Mouse (Mus musculus): ENCODE measurements around the gene Elovl6.
A peak's percentile ranks its signal among the peaks of the same experiment; 100 is the strongest.

Elovl6 gene

DNA sequence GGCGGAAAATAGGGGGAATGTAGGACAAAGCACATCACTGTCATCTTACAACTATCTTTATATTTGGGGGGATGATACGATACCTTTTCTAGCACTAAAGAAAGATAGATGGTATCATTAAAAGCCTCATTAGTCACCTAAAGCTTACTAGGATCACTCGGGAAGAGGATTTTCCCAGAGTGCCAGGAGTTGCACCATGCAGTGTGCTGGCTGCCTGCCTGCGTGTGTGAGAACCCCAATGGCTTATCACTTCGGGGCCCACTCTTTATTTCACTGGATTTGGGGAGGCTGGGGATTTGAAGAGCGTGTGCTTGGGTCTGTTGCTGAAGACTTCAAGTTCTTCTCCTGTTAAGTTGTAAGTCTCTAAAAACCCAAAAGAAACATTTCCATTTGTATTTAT lies 73.8 kb downstream of the Elovl6 start:
- DNase-seq (ENCODE audit: low read depth, low spot score) = no peak

DNA sequence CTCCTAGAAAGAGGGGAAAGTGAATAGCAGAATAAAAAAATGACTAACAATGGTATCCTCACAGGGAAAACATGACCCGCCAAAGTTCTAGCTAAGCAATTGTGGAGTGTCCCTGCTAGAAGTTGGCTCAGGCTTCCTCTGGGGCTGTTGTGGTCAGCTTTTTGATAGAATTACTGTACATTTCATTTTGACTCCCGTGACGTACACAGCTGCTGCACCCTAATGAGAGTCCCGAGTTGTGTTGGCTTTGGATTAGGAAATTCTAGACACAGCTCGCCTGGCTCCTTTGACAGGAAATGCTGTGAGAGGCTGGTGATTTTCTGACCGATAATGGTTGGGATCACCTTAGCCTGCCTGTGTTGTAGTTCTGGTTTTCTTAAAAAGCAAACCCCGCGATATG lies 79.5 kb downstream of the Elovl6 start:
- DNase-seq (ENCODE audit: low read depth, low spot score) = no peak

DNA sequence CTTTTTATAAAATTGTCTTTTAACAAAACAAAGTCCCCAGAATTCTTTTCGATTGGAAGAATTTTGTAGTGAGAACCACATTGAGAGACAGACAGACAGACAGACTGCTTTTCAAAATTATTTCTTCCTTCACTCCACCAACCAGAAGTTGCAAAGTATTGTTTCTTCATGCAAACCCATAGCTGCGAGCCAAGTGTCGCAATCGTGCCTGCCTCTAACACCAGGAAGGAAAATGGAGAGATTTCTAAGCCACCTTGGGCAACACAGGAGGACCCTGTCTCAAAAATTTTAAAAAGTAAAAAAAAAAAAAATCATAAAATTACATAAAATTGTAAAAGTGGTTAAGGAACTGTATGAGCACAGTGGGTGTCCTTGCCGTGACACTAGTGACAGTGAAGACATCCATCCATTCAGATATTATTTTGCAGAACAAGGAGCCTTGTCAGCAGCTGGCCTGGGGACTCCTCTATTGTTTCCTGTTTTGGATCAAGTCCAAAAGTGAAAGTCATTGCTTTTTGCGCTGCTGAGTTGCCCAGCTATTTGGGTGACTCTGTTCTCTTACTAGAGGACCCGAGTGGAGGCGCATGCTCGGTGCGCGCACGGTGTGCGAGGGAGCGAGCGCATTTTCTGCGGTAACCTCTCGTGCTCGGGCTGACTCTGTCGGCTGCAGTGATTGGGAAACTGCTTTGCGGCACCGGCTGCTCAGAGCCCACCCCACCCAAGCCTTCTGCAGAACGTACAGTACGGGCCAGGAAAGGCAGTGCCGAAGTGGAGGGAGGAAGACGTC lies 80.3 kb downstream of the Elovl6 start:
- no peak for DNase-seq (ENCODE audit: low read depth, low spot score)

DNA sequence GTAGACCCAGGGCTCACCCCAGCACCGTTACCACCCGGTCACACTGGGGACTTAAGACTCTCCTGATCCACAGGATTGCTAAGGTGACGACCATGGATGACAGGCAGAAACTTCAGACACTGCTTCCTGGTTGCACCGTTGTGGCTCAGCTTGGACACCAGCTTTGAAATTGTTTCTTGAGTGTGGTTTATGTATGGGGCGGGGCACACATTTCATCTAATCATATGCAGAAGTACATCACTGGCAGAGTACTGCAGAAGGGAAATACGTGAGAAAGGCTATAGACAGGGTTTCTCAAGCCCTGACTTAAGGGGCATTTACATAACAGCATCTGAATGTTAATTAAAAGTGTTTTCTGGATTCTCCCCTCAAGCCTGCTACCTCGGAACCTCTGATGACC lies 81.6 kb downstream of the Elovl6 start:
- DNase-seq (ENCODE audit: low read depth, low spot score) = no peak

DNA sequence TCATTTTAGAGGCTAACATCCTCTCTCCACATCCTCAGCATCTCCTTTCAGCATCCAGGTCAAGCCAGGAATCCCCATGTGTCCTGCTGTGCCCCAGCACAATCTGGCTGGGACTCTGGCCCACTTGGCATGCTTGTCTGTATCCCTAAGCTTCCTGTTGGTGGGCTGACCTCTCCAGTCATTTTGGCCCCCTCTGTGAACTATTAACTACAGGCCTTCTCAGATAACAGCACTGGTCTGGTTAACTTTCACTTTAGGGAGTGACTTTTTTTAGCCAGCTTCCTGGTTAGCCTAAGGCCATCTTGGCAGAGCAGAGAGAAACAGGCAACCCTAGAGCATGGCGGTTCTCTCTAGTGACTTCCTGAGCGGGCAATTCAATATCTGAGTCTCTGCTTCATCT lies 82.1 kb downstream of the Elovl6 start:
- DNase-seq (ENCODE audit: low read depth, low spot score) = no peak

DNA sequence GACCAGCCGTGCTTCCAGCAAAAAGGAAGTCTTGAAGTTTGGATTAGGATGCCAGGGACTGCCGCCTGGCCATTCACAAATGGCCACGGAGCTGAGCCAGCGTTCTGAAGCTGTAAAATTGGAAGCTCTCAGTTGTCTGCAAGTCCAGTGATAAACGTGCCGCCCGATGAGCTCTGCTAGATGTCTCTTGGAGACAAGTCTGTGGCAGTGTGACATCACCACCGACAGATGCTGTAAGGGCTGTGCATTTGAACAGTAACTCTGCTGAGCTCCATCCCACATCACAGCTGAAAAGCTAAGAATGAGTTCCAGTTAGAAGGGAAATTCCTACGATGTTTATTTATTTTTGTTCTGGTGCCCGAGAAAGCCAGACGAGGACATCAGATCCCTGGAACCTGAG lies 85.3 kb downstream of the Elovl6 start:
- no peak for DNase-seq (ENCODE audit: low read depth, low spot score)

DNA sequence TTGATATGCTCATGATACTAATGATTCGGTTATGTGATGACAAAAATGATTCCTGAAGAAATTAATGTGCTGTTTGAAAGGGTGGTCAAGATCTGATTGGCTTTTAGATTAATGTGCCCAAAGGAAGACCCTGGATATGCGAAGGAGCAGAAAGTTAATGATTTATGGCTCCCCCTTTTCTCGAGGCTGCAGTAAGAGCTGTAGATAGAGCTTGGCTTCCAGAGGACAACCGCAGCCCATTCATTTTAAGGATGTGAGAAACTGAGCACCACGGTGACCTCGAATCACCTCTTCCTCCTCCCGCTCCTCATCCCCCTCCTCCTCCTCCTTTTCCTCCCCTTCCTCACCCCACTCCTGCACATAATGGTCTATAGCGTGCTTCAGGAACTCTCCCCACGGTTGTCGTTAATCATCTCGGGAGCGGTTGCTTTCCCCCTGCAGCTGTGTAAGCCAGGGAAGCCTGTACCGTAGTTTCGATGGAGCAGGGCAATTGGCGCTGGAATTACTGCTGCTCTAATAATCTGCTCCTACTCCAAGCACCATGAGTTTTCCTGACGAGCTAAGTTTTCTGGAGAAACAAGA lies 87.1 kb downstream of the Elovl6 start:
- peak; percentile 61 for DNase-seq (ENCODE audit: low read depth, low spot score)

DNA sequence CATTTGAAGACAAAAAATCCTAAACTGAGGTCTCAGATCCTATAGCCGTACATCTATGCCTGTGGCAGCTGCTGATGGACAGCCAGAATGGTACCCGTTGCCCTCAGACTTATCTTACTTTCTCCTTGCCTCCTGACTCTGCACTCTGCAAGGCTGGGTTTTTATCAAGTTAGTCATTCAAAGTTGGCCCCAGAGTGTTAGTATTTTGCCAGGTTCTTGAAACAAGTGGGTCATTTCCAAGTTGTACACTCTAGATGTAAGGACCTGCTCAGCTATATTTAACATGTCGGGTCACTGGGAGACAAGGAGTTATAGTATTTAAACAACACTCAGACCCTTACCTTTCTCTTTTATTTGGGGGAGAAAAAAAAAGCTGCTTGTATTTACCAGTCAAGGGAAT lies 88.6 kb downstream of the Elovl6 start:
- DNase-seq (ENCODE audit: low read depth, low spot score) = no peak

DNA sequence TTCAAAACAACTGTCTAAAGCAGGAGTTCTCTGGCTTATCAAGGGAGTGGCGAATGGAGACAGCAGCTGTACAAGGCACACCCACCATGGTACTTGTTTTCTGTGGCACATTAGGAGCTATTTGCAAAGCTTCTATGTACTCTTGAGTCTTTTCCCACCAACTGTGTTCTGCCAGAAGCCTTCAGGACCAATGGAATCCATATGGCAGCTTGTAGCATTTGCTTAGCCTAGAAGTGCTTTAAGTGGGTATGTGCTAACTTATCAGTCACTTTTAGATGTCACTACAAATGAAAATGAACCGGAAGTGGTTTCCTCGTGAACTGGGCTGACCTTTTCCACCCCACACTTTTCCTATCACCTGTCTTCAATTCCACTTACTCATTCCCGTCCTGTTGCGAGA lies 89.1 kb downstream of the Elovl6 start:
- DNase-seq (ENCODE audit: low read depth, low spot score) = no peak

DNA sequence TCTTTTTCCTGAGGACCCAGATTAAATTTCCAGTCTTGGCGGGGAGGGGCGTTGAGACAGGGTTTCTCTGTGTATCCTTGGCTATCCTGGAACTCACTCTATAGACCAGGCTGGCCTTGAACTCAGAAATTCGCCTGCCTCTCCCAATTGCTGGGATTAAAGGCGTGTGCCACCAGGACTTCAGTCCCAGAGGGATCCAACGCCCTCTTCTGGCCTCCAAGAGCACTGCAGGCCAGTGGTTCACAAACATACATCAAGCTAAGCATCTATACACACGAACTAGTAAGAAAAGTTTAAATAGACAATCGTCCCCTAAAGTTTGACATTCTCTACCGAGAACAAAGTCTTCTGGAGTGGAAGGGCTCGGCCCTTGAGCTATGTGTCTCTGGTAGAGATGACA lies 90.0 kb downstream of the Elovl6 start:
- no peak for DNase-seq (ENCODE audit: low read depth, low spot score)

DNA sequence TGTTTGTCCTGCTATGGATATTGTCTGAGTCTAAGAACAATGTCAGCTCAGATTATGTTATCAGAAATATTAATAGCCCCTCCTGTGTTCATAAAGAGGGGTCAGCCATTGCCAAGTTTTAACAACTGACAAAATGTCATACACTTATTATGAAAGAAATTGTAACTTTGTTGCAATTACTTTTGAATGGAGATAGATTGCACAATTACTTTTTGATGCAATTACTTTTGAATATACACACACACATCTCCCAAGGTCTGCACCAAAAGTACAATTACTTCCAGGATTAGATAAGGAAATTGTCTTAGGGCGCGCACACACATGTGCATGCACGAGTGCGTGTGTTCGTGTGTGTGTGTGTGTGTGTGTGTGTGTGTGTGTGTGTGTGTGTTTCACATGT lies 90.5 kb downstream of the Elovl6 start:
- no peak for DNase-seq (ENCODE audit: low read depth, low spot score)

DNA sequence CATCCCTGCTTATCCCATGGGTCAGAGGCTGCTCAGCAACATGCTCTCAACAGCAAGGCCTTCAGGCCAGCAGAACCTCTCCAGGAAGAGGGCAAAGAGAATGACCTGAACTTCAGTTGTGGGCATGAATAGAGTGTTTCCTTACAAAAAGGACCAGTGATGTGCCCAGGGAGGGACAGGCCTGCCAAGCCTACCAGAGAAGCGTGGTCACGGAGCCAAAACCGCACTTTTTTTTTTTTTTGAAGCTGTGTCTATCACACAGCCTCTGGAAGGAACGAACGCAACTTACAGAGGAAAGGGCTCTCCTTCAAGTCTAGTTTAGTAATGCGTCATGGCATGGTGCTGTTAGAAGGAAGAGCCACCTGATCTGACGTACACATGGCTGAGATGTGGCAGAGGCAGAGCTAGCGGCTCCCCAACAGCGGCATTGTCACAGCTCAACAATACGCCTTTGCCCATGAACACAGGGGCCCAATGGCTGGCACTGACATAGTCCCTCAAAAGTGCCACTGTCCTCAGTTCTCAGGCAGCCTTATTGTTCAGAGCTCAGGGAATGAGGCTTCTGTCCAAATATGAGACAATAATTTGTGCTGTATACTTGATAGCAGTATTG lies 92.1 kb downstream of the Elovl6 start:
- no peak for DNase-seq (ENCODE audit: low read depth, low spot score)

DNA sequence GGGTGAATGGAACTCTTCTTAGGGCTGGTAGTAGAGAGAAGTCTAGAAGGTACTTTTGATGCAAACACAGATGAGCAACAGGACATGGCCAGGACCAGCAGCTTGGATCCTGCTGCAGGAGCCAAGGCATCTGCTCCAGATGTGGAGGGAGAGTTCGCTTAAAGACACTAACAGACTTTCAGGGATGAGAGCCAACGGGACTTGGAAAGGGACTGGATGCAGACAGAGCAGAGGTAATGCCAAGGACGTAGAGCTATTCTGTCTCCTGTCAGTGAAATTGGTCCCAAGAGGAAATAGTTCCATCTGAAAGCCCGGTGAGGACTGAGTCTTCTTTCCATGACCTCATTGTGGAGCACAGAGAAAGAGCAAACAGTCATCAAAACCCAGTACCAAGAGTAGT lies 95.1 kb downstream of the Elovl6 start:
- no peak for DNase-seq (ENCODE audit: low read depth, low spot score)

DNA sequence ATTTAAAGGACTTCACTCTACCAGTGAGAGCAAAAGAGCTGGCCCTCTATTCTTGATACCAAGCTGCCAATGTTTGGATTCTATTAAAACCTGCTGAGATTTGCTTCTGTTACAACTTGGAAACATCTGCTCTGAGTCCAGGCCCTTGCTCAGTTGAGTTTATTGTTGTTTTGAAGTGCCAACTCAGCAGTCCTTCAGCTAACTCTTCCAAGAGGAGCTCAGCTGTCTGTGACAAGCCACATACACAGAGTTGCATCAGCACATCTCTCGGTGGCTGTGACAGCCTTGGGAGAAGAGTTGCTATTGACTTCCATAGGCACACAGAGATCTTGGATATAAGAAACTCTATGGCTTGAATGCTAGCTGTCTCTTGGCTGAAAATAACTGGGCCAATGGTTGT lies 98.9 kb downstream of the Elovl6 start:
- DNase-seq (ENCODE audit: low read depth, low spot score) = no peak

DNA sequence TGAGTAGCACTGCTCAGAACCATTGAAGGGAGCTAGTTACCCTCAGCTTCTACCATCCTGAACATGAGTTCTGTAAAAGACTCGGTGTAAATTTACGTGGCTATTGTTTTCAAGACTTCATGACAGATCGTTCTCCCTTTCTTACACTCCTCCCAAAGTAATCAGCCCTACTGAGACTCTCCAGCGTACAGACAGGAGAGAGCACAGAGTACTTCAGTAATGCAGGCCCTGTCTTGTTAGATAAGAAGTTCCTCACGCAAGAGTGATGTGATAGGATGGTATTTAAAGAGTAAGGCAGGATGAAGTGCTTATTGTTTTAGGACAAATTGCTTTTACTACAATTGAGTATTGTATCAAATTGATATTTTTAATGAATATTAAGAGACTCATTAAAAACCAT lies 99.7 kb downstream of the Elovl6 start:
- DNase-seq (ENCODE audit: low read depth, low spot score) = no peak

DNA sequence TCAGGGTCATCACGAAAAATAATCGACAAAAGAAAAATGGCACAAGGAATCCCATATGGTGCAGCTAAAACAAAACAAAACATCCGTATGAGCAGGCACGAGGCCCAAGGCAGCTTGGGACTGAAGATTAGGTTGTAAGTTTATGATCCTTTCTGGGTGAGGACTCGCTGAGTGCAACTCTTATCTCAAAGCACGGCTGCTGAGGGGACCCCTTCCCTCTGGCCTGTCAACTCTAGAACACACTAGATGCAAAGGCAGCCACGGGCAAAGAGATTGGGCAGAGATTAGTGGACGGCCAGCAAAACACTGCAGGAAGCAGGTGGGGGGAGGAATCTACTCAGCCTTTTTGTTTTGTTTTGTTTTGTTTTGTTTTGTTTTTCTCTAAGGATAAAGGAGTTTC lies 101.4 kb downstream of the Elovl6 start:
- no peak for DNase-seq (ENCODE audit: low read depth, low spot score)

DNA sequence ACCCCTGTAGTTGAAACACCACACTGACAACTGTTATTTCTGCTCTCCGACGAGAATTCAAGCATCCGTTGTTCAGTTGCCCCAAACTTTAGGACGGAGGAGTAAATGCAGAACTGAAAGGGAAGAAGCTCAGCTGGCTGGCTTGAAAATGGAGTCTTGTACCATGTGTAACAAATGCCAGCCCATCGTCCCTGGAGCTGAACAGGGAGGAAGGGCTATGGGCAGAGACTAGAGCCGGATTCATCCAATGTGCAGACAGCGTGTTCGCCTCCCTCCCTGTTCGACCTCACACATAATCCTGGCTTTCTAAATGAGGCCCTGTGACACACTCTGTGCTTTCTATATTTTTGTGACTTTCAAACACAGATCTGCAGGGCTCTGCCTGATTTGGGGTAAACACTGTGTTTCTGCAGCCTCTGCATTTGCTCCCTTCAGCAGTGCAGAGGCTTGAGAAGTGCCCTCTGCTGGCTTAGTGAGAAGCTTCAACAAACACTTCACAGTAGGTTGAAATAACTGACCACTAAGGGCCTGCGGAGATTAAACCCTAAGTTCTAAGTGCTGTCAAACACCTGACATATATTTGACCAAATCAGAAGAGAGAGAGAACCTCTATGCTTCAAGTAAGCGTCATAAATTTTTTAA lies 102.2 kb downstream of the Elovl6 start:
- no peak for DNase-seq (ENCODE audit: low read depth, low spot score)

DNA sequence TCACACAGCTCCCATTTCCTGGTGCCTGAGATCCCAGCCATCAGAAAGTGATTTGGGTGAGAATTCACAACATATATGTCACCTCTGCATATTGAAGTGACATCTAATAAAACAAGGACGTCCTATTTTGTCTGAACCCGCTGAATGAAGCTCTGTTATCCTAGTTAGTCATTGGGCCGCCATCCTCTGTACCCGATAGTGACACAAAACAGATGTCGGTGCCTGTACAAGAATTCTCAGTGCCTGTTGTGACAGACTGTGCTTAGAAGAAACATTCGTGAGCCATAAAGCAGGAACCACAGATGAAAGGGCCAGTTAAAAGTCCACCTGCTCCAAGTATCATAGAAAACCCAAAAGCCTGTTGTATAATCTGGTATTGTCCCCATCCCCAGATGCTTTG lies 105.3 kb downstream of the Elovl6 start:
- no peak for DNase-seq (ENCODE audit: low read depth, low spot score)

DNA sequence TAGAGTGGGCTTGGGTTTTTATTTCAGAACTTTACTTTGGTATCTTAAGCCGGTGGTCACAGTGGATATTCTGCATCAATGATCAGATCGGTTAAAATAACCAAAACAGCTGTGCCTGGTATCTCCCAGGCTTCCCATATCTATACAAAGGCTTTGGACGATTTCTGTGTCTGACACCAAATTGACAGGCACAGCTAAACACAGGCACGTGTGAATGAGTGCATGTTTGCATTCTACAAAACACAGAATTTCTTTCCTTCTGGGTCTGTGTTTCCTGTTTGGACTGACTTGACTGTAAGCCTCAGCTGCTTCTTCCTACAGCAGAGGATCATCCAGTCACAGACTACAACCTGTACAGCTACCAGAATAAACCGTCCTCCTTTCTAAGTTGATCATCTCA lies 107.5 kb downstream of the Elovl6 start:
- no peak for DNase-seq (ENCODE audit: low read depth, low spot score)

DNA sequence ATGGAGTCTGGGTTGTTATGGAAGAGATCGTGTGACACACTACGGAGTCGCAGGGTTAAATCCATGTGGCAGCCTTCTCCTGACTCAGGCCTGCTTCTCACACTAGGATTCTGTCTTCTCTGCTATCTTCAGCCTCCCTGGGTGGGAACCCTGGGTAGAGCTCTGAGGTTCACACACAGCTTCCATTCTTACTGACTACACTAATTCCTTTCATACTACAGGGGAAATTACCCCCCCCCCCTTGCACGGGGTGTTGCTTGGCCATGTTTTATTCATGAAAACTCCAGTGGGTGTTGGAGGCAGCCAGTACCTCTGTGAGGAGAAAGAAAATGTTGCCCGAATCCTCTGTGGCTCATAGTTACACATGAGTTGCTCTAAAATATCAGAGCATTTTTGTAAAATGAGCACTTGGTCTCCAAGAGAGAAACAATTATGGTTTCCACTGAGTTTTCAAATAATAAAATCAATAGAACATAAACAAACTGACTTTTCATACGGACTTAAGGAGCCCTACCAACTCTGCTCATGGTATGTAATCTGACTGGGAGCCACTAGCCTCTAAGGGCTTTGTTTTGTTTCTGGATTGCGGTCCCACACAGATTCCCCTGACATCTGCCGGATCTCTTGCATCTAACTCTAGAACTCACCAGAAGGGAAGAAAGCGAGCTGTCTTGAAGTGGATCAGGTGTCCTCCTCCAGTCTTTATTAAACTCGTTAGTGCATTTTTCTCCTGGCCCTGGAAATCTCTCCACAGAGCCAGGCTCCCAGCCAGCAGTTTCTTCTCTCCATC lies 108.3 kb downstream of the Elovl6 start:
- peak; percentile 44 for DNase-seq (ENCODE audit: low read depth, low spot score)

DNA sequence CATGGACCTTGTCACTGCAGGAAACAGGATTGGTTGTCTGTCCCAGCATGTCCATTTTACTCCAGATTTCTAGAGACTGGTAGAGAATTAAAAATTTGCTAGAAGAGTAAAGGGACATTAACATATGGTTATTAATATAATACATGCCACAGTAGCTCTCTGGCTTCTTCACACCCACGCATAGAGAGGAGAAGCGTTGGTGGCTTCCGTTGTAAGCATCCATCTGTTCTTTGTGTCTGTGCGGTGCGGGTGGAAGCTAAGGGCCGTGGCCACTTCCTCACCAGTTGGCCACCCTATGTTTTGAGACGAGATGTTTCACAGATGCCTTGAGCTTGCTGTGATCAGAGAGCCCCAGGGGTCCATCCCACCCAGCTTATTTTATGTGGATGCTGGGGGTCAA lies 109.5 kb downstream of the Elovl6 start:
- no peak for DNase-seq (ENCODE audit: low read depth, low spot score)

DNA sequence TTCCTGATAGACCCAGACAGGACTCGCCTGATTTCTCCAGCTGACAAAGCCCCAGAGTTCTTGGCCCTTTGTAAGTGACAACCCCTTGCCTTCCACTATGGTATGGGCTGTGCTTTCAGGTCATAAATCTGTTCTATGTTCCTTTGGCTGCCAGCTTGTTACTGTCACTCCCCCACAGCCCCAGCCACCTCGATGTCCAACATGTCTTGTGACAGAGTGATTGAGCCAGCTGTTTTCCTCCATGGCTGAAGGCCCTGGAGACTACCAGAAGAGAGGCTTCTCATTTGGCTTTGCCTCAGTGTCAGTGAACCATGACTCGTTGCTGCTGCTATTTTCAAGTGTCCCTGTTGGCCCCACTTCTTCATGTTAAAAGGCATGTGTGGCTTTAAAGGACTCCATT lies 113.3 kb downstream of the Elovl6 start:
- DNase-seq (ENCODE audit: low read depth, low spot score) = peak; percentile 47
